Mouse (Mus musculus): ENCODE results near the gene March10.

- TF ChIP-seq POLR2A (IDR thresholded peaks at IDR 0.05; ENCODE audit: insufficient read length, low read depth), result no peak
- no peak for TF ChIP-seq USF1 (IDR thresholded peaks at IDR 0.05; ENCODE audit: low read depth)
- no peak for TF ChIP-seq MAX (IDR thresholded peaks at IDR 0.05; ENCODE audit: low read depth)
- TF ChIP-seq REST (IDR thresholded peaks at IDR 0.05; ENCODE audit: insufficient read depth, insufficient read length), result no peak
- TF ChIP-seq E2F4 (IDR thresholded peaks at IDR 0.05; ENCODE audit: insufficient read depth), result no peak
- no peak for TF ChIP-seq TCF12 (IDR thresholded peaks at IDR 0.05; ENCODE audit: insufficient read depth, poor library complexity, severe bottlenecking)
- peak; percentile 94 for TF ChIP-seq CEBPB (IDR thresholded peaks at IDR 0.05; ENCODE audit: insufficient read depth, poor library complexity, severe bottlenecking)
- TF ChIP-seq TCF3 (IDR thresholded peaks at IDR 0.05; ENCODE audit: insufficient read length, low read depth), result no peak
Observed at GRCm38 (mm10) chr11:105311291-105311975, 145.1 kb downstream of the March10 start.
